In the genomic region with DNA sequence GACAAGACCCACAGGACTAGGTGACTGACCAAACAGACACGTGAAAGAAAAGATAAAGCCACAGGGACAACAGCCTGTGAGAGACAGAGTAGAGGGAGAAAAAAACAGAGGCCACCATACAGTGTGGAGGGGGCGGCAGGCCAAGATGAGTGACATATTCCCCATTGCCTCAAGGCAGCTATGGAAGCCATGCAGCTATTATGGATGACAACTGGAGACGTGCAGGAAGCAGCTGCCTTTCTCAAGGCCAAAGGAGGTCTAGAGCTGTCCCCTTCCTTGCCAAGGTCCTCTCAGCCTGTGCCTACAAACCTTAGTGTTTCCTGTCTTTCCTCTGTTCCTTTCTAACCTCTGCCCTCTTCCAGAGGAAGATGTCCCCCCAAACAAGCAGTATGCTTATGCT, we compare ENCODE assay signal across 29 mouse cellular contexts. TPM values are rescaled to one million over a fixed set of nuclear protein-coding genes. Genes with fewer than 3 reads are reported as not detected.
DNase-seq lines count a peak whose midpoint lies in the region; ATAC-seq and TF ChIP-seq lines count a peak whose summit lies in the region.
"Had no signal": no experiment of that assay in that cellular context is flagged by ENCODE, and none has a peak within 500 bp of the region (broad histone marks: within the 10 kb centered on the region; RNA-seq: fewer than 3 reads in every experiment).

No protein-coding gene starts in this region.

- WGBS in kidney, embryonic 16.5 days: 57% methylated on average over 3 of the region's 3 CpGs
- 38% methylated on average over 3 of the region's 3 CpGs for WGBS in lung, postnatal 0 days

- H3K9ac ChIP-seq in kidney, embryonic 16.5 days (replicated peaks; ENCODE audit: low read length): no peak overlapping the region
- no peak overlapping the region for H3K9ac ChIP-seq in lung, postnatal 0 days (replicated peaks; ENCODE audit: low read depth)
- H3K9ac ChIP-seq: embryonic facial prominence, embryonic 15.5 days; hindbrain, embryonic 14.5 days; liver, embryonic 13.5 days; midbrain, embryonic 15.5 days; neural tube, embryonic 12.5 days had no signal

- H3K4me2 ChIP-seq in kidney, embryonic 16.5 days (replicated peaks; ENCODE audit: low read depth, low read length): no peak overlapping the region
- no peak overlapping the region for H3K4me2 ChIP-seq in lung, postnatal 0 days (replicated peaks; ENCODE audit: low read depth, low read length)
- H3K4me2 ChIP-seq: embryonic facial prominence, embryonic 15.5 days; hindbrain, embryonic 14.5 days; liver, embryonic 13.5 days; midbrain, embryonic 15.5 days; neural tube, embryonic 12.5 days had no signal

- no peaks in the 10 kb centered on the region for H3K9me3 ChIP-seq in kidney, embryonic 16.5 days (ENCODE audit: low read length)
- no peaks in the 10 kb centered on the region for H3K9me3 ChIP-seq in lung, postnatal 0 days (ENCODE audit: low read length)
- H3K9me3 ChIP-seq: embryonic facial prominence, embryonic 15.5 days; liver, embryonic 13.5 days; midbrain, embryonic 15.5 days; neural tube, embryonic 12.5 days had no signal

- ATAC-seq in kidney, embryonic 16.5 days (ENCODE audit: low FRiP score, low TSS enrichment): no peak
- ATAC-seq in lung, postnatal 0 days: peak; percentile 43
- ATAC-seq: CD4-positive, CD25-positive, alpha-beta regulatory T cell, adult 4 months; forebrain, embryonic 14.5 days; inflammation-experienced regulatory T-cells, adult 6 months; midbrain, embryonic 15.5 days had no signal

- peaks cover 12% of the 10 kb centered on the region for H3K4me1 ChIP-seq in kidney, embryonic 16.5 days (ENCODE audit: insufficient read depth, low read length)
- H3K4me1 ChIP-seq in lung, postnatal 0 days (ENCODE audit: insufficient read depth, low read depth, low read length): no peaks in the 10 kb centered on the region
- H3K4me1 ChIP-seq: embryonic facial prominence, embryonic 15.5 days; liver, embryonic 13.5 days; midbrain, embryonic 15.5 days; neural tube, embryonic 12.5 days had no signal

- peak; percentile 4 for DNase-seq in heart, adult 8-10 months (ENCODE audit: low spot score)
- no peak for DNase-seq in heart, adult 9 months (ENCODE audit: low spot score in 2 of 2)
- DNase-seq in kidney, adult 18-20 months: no peak
- DNase-seq in lung, postnatal 0 days (ENCODE audit: low spot score): peak; percentile 37
- DNase-seq in lung, postnatal 14 days: no peak
- no peak for DNase-seq in thymus, adult 18-20 months
- DNase-seq: adrenal gland, postnatal 25 days; cerebellum, adult 9-10 months; kidney, adult 8-10 months; kidney, postnatal 36 days; layer of hippocampus, postnatal 36 days; liver, embryonic 13.5 days; retina, postnatal 1 day; thymus, postnatal 14 days had no signal

- no peak for TF ChIP-seq EP300 in lung, postnatal 0 days (IDR thresholded peaks at IDR 0.05)

- TF ChIP-seq CTCF in lung, postnatal 0 days (IDR thresholded peaks at IDR 0.05): no peak

- no peaks in the 10 kb centered on the region for H3K27me3 ChIP-seq in kidney, embryonic 16.5 days (ENCODE audit: insufficient read depth, low read length)
- H3K27me3 ChIP-seq in lung, postnatal 0 days (replicated peaks; ENCODE audit: insufficient read depth, low read length): no peaks in the 10 kb centered on the region
- H3K27me3 ChIP-seq: embryonic facial prominence, embryonic 15.5 days; midbrain, embryonic 15.5 days; neural tube, embryonic 12.5 days had no signal

- H3K4me3 ChIP-seq in kidney, embryonic 16.5 days (ENCODE audit: low read length): no peak overlapping the region
- no peak overlapping the region for H3K4me3 ChIP-seq in lung, postnatal 0 days (ENCODE audit: low read depth, low read length)
- H3K4me3 ChIP-seq: embryonic facial prominence, embryonic 15.5 days; liver, embryonic 13.5 days; midbrain, embryonic 15.5 days; neural tube, embryonic 12.5 days had no signal

- H3K27ac ChIP-seq in kidney, embryonic 16.5 days (ENCODE audit: low read length): 0 out of 2 replicates have a peak overlapping the region, but pooled peaks have one; percentile 49
- peak overlapping the region; percentile 79 for H3K27ac ChIP-seq in lung, postnatal 0 days (ENCODE audit: low read length)
- H3K27ac ChIP-seq: embryonic facial prominence, embryonic 15.5 days; hindbrain, embryonic 14.5 days; liver, embryonic 13.5 days; macrophage; midbrain, embryonic 15.5 days; neural tube, embryonic 12.5 days had no signal

- H3K36me3 ChIP-seq in kidney, embryonic 16.5 days (ENCODE audit: insufficient read depth, low read length): no peaks in the 10 kb centered on the region
- H3K36me3 ChIP-seq in lung, postnatal 0 days (ENCODE audit: insufficient read depth, low read length): no peaks in the 10 kb centered on the region
- H3K36me3 ChIP-seq: embryonic facial prominence, embryonic 15.5 days; liver, embryonic 13.5 days; midbrain, embryonic 15.5 days; neural tube, embryonic 12.5 days had no signal

RNA-seq across cellular contexts. Expression of a gene that starts 12.2 kb away (rescaled TPM):
- 10 to 100 TPM; 24.9 to 31.1 (median 29.5) TPM for total RNA-seq in heart, adult 8-10 months (2022)
- polyA plus RNA-seq in kidney, embryonic 16.5 days (2015; fragmentation: Nextera tagmentation; extraction: Ambion mirVana): 39.5 and 48.8 TPM in 2 replicates
- 2.9 and 3.0 TPM in 2 replicates for polyA plus RNA-seq in lung, postnatal 0 days (2015; fragmentation: Nextera tagmentation; extraction: Ambion mirVana)
- total RNA-seq: common myeloid progenitor, adult 5-6 weeks; granulocyte monocyte progenitor cell, adult 5-6 weeks had no signal
- polyA plus RNA-seq: CD4-positive, CD25-positive, alpha-beta regulatory T cell, adult 4 months; forebrain, embryonic 14.5 days; hindbrain, embryonic 14.5 days; inflammation-experienced regulatory T-cells, adult 6 months; macrophage had no signal

RNA-seq across cellular contexts. Expression of a gene that starts 23.3 kb away (rescaled TPM):
- total RNA-seq in heart, adult 8-10 months (2022): under 1 TPM in 3 of 4 experiments, not detected in 1; 0.09 to 0.14 (median 0.13) TPM
- polyA plus RNA-seq in kidney, embryonic 16.5 days (2015; fragmentation: Nextera tagmentation; extraction: Ambion mirVana): 0.10 TPM in 1 of 2 replicates, not detected in the other
- polyA plus RNA-seq in lung, postnatal 0 days (2015; fragmentation: Nextera tagmentation; extraction: Ambion mirVana): 0.19 and 0.20 TPM in 2 replicates
- total RNA-seq: adrenal gland, postnatal 25 days; common myeloid progenitor, adult 5-6 weeks; gastrocnemius, adult 8-10 months; granulocyte monocyte progenitor cell, adult 5-6 weeks had no signal
- polyA plus RNA-seq: brain, embryonic 14.5 days; CD4-positive, CD25-positive, alpha-beta regulatory T cell, adult 4 months; forebrain, embryonic 14.5 days; hindbrain, embryonic 14.5 days; inflammation-experienced regulatory T-cells, adult 6 months; limb, embryonic 11.5 days; macrophage; midbrain, embryonic 15.5 days; neural tube, embryonic 12.5 days; spleen, adult 2 months had no signal

Comparison
In these comparisons a context has a peak if more than half of its experiments do, and no peak if none do; other contexts are left out.
1. DNase-seq: peak in heart, adult 8-10 months (single experiment) and lung, postnatal 0 days (single experiment); none in heart, adult 9 months (0 of 2), kidney, adult 18-20 months (single experiment), lung, postnatal 14 days (single experiment) and thymus, adult 18-20 months (0 of 2).
2. RNA of a gene that starts 12.2 kb away (polyA plus RNA-seq): 39.5 to 48.8 TPM in kidney, embryonic 16.5 days; 2.9 to 3.0 TPM in lung, postnatal 0 days; every median in the first group is over 10 times any median in the second.